Mouse (Mus musculus) adrenal gland, postnatal 36 days (tissue): ENCODE data around the gene Mettl7a1. TPM values are rescaled to one million over a fixed set of nuclear protein-coding genes. Genes with fewer than 3 reads are reported as not detected.
"Not testable (repeated sequence)": the region's sequence is repeated elsewhere in the genome, so short reads cannot be mapped to it uniquely, and the experiment has no call there.

Experiments used
- DNase-seq, 2 experiments: peaks; one replicate each; pipeline ENCODE4 v3.0.0; 2021; ENCODE audit warnings: mixed read lengths in 1 of 2
- long read RNA-seq, 2 experiments: library from polyadenylated mRNA; stranded (forward); transcript quantifications; one replicate each; pipeline ENCODE4 v2.0.0; 2021; ENCODE audit warnings: borderline sequencing depth in 2 of 2
- total RNA-seq, 2 experiments: library from RNA; stranded (reverse); gene quantifications; 2 replicates each; pipeline ENCODE4 v1.2.3; 2021

The Mettl7a1 gene
- 100 to 1,000 TPM in 1 of 2 experiments, 10 to 100 TPM in 1; 85.2 to 126 TPM for total RNA-seq
- long read RNA-seq, experiment 1, transcript Mettl7a1-207 (3 exons, 674 nt) = minor isoform, 5 of 63 reads
- long read RNA-seq, experiment 1, transcript Mettl7a1-201 (2 exons, 1,946 nt) = major isoform, 40 of 63 reads
- long read RNA-seq, experiment 1, partial matches to known transcripts = 0 of 63 reads
- long read RNA-seq, experiment 1, other reads (novel, unspliced or antisense) = 17 of 63 reads
- long read RNA-seq, experiment 2, transcript Mettl7a1-201 (2 exons, 1,946 nt) = major isoform, 15 of 26 reads
- long read RNA-seq, experiment 2, partial matches to known transcripts = 0 of 26 reads
- long read RNA-seq, experiment 2, other reads (novel, unspliced or antisense) = 6 of 26 reads

DNA sequence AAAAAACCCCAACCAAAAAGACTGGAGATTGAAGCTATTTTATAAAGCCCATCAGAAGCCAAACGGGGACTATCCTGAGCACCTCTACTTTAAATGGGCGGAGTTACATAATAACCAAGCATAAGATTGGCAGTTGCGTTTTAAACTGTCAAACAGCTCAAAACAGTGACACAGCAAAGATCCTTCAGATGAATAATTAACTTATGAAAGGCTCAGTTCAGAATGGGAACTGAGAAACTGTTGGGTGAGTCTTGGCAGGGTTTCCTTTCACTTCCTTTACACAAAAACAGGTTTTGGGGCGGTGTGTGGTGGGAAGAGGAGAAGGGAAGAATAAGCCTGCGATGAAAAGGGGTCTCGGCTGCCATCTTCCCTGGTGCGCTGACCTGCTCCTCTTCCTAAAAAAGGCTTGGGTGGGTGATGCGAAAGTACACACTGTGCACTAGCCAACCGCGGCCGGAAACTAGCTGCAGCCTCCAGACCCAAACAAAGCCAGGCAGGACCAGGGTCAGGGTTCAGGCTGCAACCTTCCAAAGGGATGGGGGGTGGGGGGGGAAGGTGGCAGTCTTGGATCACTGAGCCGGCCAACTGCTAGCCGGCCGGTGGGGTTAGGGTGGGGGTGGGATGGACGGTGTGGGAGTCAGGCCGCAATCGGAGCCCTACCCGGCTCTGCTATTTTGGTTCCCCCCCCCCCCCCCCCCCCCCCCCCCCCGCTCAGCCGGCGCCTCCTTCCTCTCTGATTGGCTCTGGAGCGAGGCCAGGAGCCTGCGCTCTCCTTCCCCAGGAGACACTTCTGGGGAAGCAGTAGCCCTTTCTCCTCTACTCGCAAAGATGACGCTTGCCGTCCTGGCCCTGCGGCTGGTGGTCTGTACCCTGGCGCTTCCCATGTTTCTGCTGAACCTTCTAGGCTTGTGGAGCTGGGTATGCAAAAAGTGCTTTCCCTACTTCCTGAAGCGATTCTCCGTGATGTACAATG, at the start of gene Mettl7a1:
TSS of gene Mettl7a1 (plus strand) at position 122 of the 973 bp plus-strand sequence.
- peak; percentile 90 to 93 for DNase-seq

DNA sequence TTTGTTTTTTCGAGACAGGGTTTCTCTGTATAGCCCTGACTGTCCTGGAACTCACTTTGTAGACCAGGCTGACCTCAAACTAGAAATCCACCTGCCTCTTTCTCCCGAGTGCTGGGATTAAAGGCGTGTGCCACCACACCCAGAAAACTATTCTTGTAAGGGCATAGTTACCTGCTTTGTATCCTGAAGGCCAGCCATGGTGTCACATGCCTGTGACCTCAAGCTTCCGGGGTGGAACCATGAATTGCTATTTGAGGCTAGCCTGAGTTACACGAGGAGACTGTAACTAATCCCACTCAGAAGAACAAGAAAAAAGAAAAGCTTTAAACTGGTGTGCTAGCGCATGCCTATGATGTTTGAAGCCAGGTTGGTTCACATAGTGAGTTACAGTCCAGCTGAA, 47.6 kb upstream of the Mettl7a1 start:
- DNase-seq = no peak

DNA sequence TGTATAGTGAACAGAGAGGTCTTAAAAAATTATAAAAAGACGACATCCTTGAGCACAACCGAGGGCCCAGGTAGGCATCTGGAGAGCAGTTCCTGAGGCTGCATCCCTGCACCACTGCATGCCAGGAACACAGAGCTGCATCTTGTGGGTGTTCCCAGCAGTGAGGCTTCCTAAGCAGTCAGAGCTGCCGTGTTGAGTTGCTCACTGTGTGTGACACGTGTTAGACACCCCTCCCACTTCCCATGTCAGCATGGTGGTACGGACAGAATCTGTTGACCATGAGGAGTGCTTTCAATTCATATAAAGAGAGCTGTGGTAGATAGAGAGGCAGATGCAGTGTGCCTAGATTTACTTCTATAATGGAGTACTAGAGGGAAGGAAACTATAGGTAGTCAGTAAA, 46.6 kb upstream of the Mettl7a1 start:
- DNase-seq = no peak

DNA sequence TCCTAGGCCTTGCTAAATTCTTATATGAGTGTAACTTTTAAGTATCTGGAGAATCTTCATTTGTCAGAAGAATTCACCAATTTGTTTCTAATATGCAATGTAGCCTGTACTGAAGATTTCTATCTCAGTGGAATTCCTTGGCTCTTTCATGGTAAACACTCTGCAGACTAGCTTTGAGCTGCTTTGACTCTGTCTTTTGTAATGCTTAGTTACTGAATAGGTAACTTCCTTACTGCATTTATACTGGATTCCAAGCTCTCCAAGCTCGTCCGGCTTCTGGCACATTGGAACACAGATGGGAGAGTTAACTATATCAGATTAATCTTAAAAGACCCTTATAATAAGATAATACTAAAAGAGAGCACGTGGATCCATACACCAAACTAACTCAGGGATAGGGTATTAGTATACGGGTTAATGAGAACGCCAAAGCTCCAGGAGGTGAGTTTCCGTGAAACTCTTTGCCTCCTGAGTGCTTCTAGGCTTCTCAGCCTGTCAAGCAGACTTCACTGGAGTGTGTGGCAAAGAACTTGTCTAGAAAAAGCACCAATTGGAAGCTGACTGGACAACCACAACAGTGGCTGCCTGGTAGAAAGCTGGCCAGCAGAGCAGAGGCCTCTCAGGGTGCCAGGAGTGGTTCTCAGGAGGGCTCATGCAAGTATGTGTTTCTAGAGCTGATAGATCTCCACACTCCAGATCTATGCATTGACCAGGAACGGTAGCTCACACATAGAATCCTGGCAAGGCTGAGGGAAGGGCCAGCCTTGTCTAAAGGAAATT, 45.1 kb upstream of the Mettl7a1 start:
- DNase-seq = no peak

DNA sequence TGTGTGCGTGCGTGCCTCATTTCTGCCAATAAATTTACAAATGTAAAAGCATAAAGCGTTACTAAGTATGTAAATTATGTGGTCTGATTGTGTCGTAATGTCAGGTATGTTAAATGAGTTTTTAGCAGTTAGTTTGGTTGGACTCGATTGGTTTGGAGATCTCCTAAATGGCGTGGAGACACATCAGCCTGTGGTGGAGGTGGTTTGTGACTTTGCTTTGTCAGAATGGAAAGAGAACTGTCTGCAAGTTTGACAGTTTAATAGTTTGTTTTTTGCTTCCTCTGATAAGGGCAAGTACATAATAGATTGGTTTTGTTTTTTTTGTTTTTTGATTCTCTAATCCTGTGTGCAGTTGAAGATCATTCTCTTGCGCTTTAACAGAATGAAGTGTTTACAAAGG, 43.6 kb upstream of the Mettl7a1 start:
- not testable (repeated sequence) for DNase-seq

DNA sequence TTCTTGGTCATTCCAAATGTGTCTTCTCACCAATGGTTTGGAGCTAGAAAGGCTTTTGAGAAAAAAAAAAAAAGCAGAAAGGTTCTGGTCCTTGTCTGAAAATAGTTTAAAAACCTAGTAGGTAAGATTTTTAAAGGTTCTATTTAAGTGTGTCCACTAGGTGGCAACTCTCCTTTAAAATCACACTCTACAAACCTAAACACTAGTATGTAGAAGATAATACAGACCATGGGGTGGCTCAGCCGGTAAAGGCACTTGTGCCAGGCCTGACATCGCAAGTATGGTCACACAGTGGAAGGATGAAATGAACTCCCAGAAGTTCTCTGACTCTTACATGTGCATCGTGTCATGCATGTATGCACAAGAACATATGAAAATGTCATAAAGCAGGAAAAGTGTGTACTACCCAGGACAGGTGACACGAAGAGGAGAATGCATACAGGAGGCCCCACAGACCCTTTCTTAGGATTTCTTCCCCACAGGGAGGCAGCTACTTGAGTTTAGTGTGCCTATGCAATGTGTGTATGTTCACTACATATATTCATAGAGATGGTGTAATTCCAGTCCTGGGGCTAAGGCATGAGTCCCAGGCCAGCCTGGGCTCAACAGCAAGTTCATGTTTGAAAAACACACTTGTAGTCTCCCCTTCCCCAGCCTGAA, 40.6 kb upstream of the Mettl7a1 start:
- DNase-seq = peak in 1 of 2 experiments; percentile 8

DNA sequence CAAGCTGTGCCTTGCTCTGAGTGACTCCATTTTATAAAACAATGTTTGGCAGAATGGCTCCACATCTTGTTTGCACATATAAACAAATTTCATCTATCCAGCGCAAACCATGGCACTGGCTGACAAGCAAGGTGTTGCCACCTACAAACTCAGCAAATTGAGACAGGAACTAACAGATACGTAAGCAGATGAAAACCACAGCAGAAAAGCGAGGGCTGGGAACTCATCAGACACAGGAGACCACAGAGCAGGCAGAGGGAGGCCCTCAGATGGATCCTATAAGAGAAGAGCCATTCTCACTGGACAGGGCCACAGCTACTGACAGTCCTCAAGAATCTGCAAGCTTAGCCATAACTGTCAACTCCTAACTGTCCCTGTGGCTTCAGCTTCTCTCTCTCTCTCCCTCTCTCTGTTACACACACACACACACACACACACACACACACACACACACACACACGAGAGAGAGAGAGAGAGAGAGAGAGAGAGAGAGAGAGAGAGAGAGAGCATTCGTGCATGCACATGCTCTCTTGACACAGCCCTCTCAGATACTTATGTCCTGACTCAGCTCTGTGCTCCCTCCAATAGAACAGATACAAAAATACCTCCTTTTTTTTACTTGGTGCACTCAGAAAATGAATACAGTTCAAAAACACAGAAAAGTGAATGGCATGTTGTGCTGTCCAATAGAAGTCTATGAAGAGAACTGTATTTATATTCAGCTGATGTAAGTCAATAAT, 38.2 kb upstream of the Mettl7a1 start:
- DNase-seq = no peak

DNA sequence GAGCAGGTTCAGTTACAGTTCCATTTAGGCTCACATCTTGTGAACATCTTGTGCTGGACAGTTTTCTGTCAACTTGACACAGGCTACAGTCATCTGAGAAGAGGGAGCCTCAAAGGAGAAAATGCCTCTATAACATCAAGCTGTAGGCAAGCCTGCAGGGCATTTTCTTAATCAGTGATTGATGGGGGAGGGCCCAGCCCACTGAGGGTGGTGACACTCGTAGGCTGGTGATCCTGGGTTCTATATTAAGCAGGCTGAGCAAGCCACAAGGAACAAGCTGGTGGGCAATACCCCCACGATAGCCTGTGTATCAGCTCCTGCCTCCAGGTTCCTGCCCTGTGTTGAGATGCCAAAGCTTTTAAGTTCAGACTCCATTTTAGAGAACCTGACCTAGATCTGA, 35.0 kb upstream of the Mettl7a1 start:
- DNase-seq = no peak

DNA sequence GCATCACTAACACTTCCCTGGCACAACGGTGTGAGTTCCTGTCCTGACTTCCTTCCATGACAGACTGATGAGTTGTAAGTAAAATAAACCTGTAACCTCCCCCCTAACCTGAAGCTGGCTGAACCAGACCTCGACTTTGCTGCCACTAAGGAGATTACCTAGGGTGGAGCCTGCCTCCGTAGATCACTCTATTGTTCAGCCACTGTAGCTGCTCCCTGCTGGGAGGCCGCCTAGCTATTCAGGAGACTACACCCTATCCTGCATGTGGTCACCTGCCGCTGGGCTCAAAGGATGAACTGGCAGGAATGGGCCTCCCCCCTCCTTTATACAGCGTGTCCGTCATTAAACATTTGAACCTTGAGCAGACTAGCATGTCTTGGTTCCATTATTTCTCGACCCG, 34.2 kb upstream of the Mettl7a1 start:
- no peak for DNase-seq

DNA sequence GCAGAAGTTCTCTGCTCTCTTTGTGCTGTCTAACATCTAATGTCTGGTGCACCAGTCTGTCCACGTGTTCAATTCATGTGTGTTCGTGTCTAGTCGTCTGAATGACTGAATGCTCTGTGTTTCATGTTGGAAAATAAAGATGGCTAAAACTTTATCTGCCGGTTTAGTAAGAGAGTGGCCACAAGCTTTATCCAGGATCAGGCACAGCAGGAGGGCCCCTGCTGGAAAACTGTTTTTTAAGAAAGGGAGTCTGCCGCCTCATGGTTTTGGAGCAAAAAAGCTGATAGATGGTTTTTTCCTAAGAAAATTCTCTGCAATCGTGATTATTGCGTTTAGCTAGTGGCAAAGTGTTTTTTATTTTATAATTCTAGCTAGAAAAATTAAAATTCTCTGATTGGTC, 33.3 kb upstream of the Mettl7a1 start:
- DNase-seq = not testable (repeated sequence)

DNA sequence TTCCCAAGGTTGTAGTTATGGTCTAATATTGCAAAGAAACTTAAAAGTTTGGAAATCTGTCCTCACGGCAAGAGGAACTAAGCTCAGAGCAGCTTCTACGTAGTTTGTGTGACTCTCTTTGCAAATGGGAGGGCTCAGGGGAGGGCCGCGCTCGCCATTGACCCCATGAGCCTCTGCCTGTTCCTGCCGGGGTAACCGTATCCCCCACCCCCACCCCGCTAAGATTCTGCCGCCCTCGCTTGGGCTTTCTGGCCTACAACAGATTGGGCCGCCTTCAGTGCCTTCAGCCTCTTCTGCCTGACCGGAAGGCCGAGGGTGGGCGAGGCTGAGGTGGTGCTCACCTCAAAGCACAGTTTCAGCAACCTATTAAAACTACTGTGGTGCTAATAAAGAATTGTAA, 32.5 kb upstream of the Mettl7a1 start:
- no peak for DNase-seq

DNA sequence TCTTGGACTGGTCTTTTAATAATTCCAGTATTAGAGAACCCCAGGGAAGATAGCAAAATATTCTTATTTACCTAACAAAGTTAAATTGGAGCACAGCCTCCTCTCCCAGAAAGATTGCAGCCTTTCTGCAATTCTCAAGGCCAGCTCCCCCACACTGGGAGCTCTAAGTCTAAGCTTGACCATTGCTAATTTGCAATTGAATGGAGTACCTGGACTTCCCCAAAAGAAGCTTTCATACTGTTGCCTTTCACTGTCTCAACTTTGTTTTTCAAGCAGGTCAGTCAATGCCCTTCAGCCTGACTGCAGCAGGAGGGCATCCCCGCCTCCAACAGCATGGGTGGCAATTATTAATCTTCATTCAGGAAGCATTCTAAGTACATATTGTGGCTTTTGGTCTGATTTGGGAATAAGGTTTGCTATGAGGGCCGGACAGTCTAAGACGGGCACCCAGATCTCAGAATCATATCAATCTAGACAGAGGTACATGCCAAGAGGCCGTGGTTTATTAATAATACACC, 30.1 kb upstream of the Mettl7a1 start:
- not testable (repeated sequence) for DNase-seq

DNA sequence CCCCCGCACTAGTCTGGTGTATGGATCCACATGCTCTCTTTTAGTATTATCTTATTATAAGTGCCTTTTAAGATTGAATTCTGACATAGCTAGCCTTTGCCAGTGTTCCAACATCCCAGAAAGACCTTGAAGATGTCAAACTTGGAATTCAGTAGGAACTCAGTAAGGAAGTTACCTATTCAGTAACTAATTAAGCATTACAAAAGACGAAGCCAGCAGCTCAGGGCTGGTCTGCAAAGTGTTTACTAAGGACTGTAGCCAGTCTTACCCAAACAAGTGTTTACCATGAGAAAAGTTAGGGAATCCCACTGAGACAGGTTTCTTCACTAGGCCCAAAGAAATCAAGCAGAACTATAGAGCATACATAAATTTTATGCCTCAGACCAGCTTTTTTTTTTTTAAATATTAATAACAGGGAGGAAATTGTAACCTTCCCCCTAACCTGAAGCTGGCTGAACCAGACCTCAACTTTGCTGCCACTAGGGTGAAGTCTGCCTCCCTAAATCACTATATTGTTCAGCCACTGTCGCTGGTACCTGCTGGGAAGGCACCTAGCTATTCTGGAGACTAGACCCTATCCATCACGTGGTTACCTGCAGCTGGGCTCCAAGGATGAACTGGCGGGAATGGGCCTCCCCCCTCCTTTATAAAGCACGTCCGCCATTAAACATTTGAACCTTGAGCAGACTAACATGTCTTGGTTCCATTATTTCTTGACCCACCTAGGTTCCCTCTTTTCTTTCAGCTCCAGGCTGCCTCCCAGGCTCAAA, 29.0 kb upstream of the Mettl7a1 start:
- DNase-seq = no peak

DNA sequence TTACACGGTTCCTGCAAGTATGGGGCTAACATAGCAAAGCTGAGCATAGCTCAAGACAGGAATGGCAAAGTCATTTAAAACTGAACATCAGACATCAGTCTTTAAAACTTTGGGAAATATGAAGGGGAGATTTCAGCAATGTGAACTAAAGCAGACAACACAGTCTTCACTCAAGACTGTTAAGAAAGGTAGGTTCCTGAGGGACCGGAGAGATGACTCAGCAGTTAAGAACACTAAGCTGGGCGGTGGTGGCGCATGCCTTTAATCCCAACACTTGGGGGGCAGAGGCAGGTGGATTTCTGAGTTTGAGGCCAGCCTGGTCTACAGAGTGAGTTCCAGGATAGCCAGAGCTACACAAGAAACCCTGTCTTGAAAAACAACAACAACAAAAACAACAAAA, 27.5 kb upstream of the Mettl7a1 start:
- DNase-seq = no peak

DNA sequence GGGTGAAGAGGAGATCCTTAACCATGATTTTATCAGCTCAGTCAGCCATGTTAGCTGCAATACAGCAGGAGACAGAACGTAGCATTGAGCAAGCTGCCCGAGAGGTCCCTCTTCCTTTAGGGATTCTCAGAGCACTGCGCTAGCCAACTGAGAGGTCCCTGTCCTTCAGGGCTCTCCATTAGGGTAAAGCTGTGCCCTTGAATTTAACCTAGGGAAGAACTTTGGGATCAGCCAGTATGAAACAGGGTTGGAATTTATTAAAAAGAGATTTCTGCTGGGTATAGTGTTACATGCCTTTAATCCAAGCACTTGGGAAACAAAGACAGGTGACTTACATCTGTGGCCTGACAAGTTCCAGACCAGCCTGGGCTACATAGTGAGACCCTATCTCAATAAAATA, 26.4 kb upstream of the Mettl7a1 start:
- no peak for DNase-seq

DNA sequence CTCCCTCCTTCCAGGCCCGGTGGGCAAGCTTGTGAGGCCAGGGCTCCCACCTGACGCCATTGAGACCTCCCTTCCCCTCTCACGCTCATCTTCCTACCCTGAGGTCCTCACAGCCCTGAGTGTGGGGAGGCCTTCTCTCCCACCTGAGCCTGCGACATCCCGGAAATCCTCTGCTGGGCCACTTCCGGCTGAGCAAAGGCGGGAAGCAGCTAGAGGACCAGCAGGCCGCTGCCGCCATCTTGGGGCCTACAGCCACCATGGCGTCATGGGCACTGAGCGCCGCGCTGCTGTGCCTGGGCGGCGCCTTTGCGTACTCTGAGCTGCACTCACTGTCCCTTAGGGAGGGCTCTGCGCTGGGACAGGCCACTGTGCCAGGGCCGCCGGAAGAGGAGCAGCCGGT, 23.3 kb upstream of the Mettl7a1 start, which contains the start of gene Tmprss12:
TSS of gene Tmprss12 (plus strand) at position 212 of the 400 bp plus-strand sequence.
- no peak for DNase-seq

DNA sequence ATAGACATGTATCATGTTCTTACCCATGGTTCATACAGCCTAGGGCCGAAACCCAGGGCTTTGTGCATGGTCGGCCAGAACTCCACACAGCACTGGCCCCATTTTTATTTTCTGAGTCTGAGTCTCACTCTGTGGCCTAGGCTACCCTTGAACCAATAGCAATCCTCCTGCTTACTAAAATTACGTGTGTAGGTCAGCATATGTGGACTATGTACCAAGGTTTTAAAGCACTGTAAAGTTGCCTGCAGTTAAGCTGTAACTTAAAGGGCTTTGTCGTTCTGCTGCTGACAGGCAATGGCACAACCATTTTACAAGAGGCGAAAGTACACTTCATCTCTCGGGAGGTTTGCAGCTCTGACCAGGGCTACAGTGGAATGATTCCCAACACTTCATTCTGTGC, 15.0 kb upstream of the Mettl7a1 start:
- no peak for DNase-seq

DNA sequence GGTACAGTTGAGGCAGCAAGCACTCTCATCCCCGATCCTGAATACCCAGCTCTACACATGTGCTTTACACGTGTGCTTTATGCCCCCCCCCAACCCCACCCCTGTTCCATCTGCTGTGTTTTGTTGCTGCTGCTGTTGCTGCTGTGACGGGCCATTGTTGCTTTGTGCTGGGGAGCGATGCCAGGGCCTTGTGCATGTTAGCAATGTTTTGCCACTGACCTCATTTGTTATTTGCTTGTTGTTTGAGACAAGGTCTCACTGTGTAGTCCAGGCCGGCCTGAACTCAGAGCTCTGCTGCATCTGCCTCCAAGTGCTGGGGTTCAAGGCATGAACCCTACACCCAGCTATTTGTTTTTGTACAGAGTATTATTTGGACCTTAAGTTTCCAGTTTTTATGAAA, 13.1 kb upstream of the Mettl7a1 start:
- DNase-seq = peak in 1 of 2 experiments; percentile 9

DNA sequence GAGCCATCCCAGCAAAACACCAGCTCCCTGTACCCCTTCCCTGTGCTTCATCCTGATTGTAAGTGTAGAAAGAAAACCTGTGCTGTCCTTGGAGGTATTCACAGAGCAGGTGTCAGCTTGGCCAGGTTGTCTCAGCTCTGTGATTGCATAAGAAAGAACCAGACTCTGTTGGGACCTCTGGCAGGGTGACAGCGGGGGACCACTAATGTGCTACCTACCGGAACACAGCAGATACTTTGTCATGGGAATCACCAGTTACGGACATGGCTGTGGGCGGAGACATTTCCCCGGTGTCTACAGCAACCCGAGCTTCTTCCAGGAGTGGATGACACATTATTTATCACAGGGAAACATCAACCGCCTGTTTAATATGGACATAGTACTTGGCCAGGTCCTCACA, 11.6 kb upstream of the Mettl7a1 start:
- no peak for DNase-seq

DNA sequence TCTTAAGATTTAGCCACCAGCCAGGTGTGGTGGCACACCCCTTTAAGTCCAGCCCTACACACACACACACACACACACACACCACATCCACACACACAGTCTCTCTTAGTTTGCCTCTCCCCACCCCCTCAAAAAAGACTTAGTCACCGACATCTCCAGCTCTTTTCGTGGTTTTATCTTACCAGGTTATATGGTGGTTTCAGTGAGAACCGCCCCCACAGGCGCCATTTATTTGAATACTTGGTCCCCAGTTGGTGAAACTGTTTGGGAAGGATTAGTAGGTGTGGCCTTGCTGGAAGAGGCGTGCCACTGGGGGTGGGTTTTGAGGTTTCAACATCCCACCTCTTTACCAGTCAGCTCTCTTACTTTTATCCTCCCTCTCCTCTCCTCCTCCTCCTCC, 6.1 kb upstream of the Mettl7a1 start:
- no peak for DNase-seq
